26 mouse cellular contexts compared by ENCODE assay signal in the genomic region with DNA sequence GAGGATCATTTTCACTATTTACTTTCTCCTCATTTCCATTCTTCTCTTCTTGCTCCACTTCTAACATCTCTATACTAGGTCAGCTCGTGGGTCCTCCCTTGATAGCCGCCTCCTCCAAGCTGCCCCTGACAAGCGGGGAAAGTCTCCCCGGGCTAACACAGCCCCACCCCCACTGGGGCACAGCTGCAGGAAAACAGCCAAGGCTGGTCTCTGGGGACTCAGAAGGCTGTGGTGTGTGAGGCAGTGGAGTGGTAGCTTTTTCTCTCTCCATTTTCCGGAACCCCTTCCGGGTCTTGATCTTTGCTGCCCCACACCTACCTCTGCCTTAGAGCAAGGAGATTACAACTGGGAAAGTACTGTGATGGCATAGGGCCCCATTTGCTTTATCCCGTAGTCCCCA. TPM values are rescaled to one million over a fixed set of nuclear protein-coding genes. Genes with fewer than 3 reads are reported as not detected.
A peak's percentile ranks its signal among the peaks of the same experiment; 100 is the strongest.
DNase-seq lines count a peak whose midpoint lies in the region; ATAC-seq and TF ChIP-seq lines count a peak whose summit lies in the region.
"Had no signal": no experiment of that assay in that cellular context is flagged by ENCODE, and none has a peak within 500 bp of the region (broad histone marks: within the 10 kb centered on the region; RNA-seq: fewer than 3 reads in every experiment).

No protein-coding gene starts in this region.

- peak overlapping the region; percentile 63 for H3K27ac ChIP-seq in liver, postnatal 0 days (ENCODE audit: low read depth)
- no peak overlapping the region for H3K27ac ChIP-seq in liver, embryonic 12.5 days
- H3K27ac ChIP-seq in midbrain, embryonic 13.5 days = no peak overlapping the region
- H3K27ac ChIP-seq: embryonic facial prominence, embryonic 10.5 days; intestine, embryonic 15.5 days; kidney, embryonic 15.5 days; layer of hippocampus, adult 2 months; left cerebral cortex, adult 2 months; liver, embryonic 14.5 days had no signal

- H3K4me3 ChIP-seq in liver, postnatal 0 days (ENCODE audit: low read depth, low read length) = no peak overlapping the region
- H3K4me3 ChIP-seq in liver, embryonic 12.5 days = no peak overlapping the region
- H3K4me3 ChIP-seq in midbrain, embryonic 13.5 days (replicated peaks) = peak overlapping the region; percentile 13; the same call in 1 of the 2 replicates
- H3K4me3 ChIP-seq: embryonic facial prominence, embryonic 10.5 days; erythroblast, embryonic 14.5 days; intestine, embryonic 15.5 days; kidney, embryonic 15.5 days; layer of hippocampus, adult 2 months; left cerebral cortex, adult 2 months had no signal

- peaks cover 97% of the 10 kb centered on the region for H3K27me3 ChIP-seq in liver, postnatal 0 days (ENCODE audit: insufficient read depth, low read length)
- H3K27me3 ChIP-seq in liver, embryonic 12.5 days (replicated peaks) = peaks cover 100% of the 10 kb centered on the region
- peaks cover 96% of the 10 kb centered on the region for H3K27me3 ChIP-seq in midbrain, embryonic 13.5 days

- H3K36me3 ChIP-seq in liver, postnatal 0 days (replicated peaks; ENCODE audit: insufficient read depth, low read length) = no peaks in the 10 kb centered on the region
- H3K36me3 ChIP-seq in liver, embryonic 12.5 days = no peaks in the 10 kb centered on the region
- no peaks in the 10 kb centered on the region for H3K36me3 ChIP-seq in midbrain, embryonic 13.5 days
- H3K36me3 ChIP-seq: embryonic facial prominence, embryonic 10.5 days; intestine, embryonic 15.5 days; kidney, embryonic 15.5 days had no signal

- peaks cover 14% of the 10 kb centered on the region for H3K4me1 ChIP-seq in liver, postnatal 0 days (ENCODE audit: insufficient read depth)
- H3K4me1 ChIP-seq in liver, embryonic 12.5 days = peaks cover 16% of the 10 kb centered on the region
- peaks cover 33% of the 10 kb centered on the region for H3K4me1 ChIP-seq in midbrain, embryonic 13.5 days (replicated peaks)

- peak; percentile 22; the same call in 1 of the 2 replicates for ATAC-seq in liver, postnatal 0 days
- ATAC-seq in liver, embryonic 12.5 days = no peak
- ATAC-seq in midbrain, embryonic 13.5 days = no peak
- no peak for ATAC-seq in megakaryocyte-erythroid progenitor cell, adult 5-6 weeks (replicated peaks; ENCODE audit: low FRiP score, low TSS enrichment, poor library complexity, severe bottlenecking)
- ATAC-seq: CD4-positive, CD25-positive, alpha-beta regulatory T cell, adult 4 months; forebrain, embryonic 14.5 days; intestine, embryonic 15.5 days had no signal

- H3K9ac ChIP-seq in liver, postnatal 0 days (replicated peaks) = no peak overlapping the region
- no peak overlapping the region for H3K9ac ChIP-seq in liver, embryonic 12.5 days
- H3K9ac ChIP-seq in midbrain, embryonic 13.5 days (replicated peaks) = no peak overlapping the region
- H3K9ac ChIP-seq: intestine, embryonic 15.5 days; kidney, embryonic 15.5 days; liver, embryonic 14.5 days had no signal

- H3K4me2 ChIP-seq in liver, postnatal 0 days (ENCODE audit: low read depth, low read length) = peak overlapping the region; percentile 45
- H3K4me2 ChIP-seq in liver, embryonic 12.5 days = no peak overlapping the region
- H3K4me2 ChIP-seq in midbrain, embryonic 13.5 days (replicated peaks) = peak overlapping the region; percentile 69
- H3K4me2 ChIP-seq: heart, embryonic 11.5 days; intestine, embryonic 15.5 days; kidney, embryonic 15.5 days had no signal

- 6% methylated on average over 7 of the region's 7 CpGs for WGBS in liver, postnatal 0 days (ENCODE audit: insufficient replicate concordance)
- WGBS in liver, embryonic 12.5 days (ENCODE audit: insufficient replicate concordance) = 5% methylated on average over 7 of the region's 7 CpGs
- 5% methylated on average over 7 of the region's 7 CpGs for WGBS in midbrain, embryonic 13.5 days

- no peak for TF ChIP-seq EP300 in liver, postnatal 0 days (IDR thresholded peaks at IDR 0.05; ENCODE audit: low read depth)

- peak; percentile 65 for DNase-seq in liver, postnatal 0 days
- peak; percentile 51 for DNase-seq in retina, embryonic 14.5 days (ENCODE audit: low spot score)
- no peak for DNase-seq in retina, postnatal 1 day
- DNase-seq in spleen, postnatal 4 days (ENCODE audit: low spot score in 2 of 2) = peak; percentile 75 to 80
- DNase-seq in adrenal gland, adult 2 months = no peak
- DNase-seq: cerebellum, adult 11 months; cerebellum, postnatal 25 days; gastrocnemius, postnatal 36 days; lung, postnatal 14 days; right cerebral cortex, adult 18-20 months; thymus, postnatal 4 days had no signal

- H3K9me3 ChIP-seq in liver, postnatal 0 days (ENCODE audit: low read length) = no peaks in the 10 kb centered on the region
- no peaks in the 10 kb centered on the region for H3K9me3 ChIP-seq in liver, embryonic 12.5 days (replicated peaks)
- no peaks in the 10 kb centered on the region for H3K9me3 ChIP-seq in midbrain, embryonic 13.5 days
- H3K9me3 ChIP-seq: embryonic facial prominence, embryonic 10.5 days; intestine, embryonic 15.5 days; kidney, embryonic 15.5 days had no signal

- TF ChIP-seq CTCF in liver, postnatal 0 days (IDR thresholded peaks at IDR 0.05; ENCODE audit: low read depth) = no peak

RNA-seq across cellular contexts. Expression of a gene that starts 4.3 kb away (rescaled TPM):
- polyA plus RNA-seq in liver, postnatal 0 days (2015; fragmentation: Nextera tagmentation; extraction: Ambion mirVana) = 0.75 and 0.99 TPM in 2 replicates
- polyA plus RNA-seq in liver, embryonic 12.5 days (2016; fragmentation: Nextera tagmentation; extraction: Ambion mirVana) = 0.06 TPM in 1 of 2 replicates, not detected in the other
- polyA plus RNA-seq in midbrain, embryonic 13.5 days (2015; fragmentation: Nextera tagmentation; extraction: Ambion mirVana) = 9.7 and 10.4 TPM in 2 replicates
- 3.4 and 15.7 TPM in 2 replicates for total RNA-seq in megakaryocyte-erythroid progenitor cell, adult 5-6 weeks (2014; fragmentation: Nextera tagmentation)
- total RNA-seq in megakaryocyte-erythroid progenitor cell, adult 5-6 weeks (2017) = 0.04 and 0.33 TPM in 2 replicates
- total RNA-seq in adrenal gland, adult 2 months (2021) = under 1 TPM; 0.69 to 0.86 TPM
- polyA plus RNA-seq in adrenal gland, adult 2 months (2012; rRNA removed) = 0.56 and 1.0 TPM in 2 replicates
- total RNA-seq: gastrocnemius, postnatal 36 days; MEL had no signal
- polyA plus RNA-seq: heart, embryonic 11.5 days; limb, embryonic 11.5 days had no signal

RNA-seq across cellular contexts. Expression of a gene that starts 49.7 kb away (rescaled TPM):
- 19.6 and 19.8 TPM in 2 replicates for polyA plus RNA-seq in liver, postnatal 0 days (2015; fragmentation: Nextera tagmentation; extraction: Ambion mirVana)
- 17.2 and 21.2 TPM in 2 replicates for polyA plus RNA-seq in liver, embryonic 12.5 days (2016; fragmentation: Nextera tagmentation; extraction: Ambion mirVana)
- polyA plus RNA-seq in midbrain, embryonic 13.5 days (2015; fragmentation: Nextera tagmentation; extraction: Ambion mirVana) = 33.4 and 39.1 TPM in 2 replicates
- 54.4 and 56.6 TPM in 2 replicates for total RNA-seq in megakaryocyte-erythroid progenitor cell, adult 5-6 weeks (2014; fragmentation: Nextera tagmentation)
- 150 and 199 TPM in 2 replicates for total RNA-seq in megakaryocyte-erythroid progenitor cell, adult 5-6 weeks (2017)
- total RNA-seq in adrenal gland, adult 2 months (2021) = 10 to 100 TPM; 36.4 to 50.0 TPM
- 5.0 and 5.4 TPM in 2 replicates for polyA plus RNA-seq in adrenal gland, adult 2 months (2012; rRNA removed)

Comparison
In these comparisons a context has a peak if more than half of its experiments do, and no peak if none do; other contexts are left out.
1. DNase-seq: peak in liver, postnatal 0 days (single experiment), retina, embryonic 14.5 days (single experiment) and spleen, postnatal 4 days (2 of 2); none in retina, postnatal 1 day (single experiment) and adrenal gland, adult 2 months (single experiment).